Mouse (Mus musculus): Measurements from ENCODE around the gene Aspscr1. TPM values are rescaled to one million over a fixed set of nuclear protein-coding genes. Genes with fewer than 3 reads are reported as not detected.
A peak's percentile ranks its signal among the peaks of the same experiment; 100 is the strongest.
"Not testable (repeated sequence)": the region's sequence is repeated elsewhere in the genome, so short reads cannot be mapped to it uniquely, and the experiment has no call there.

Aspscr1 gene
- polyA plus RNA-seq, 1 experiment from 2014 or later, result 129 TPM

DNA sequence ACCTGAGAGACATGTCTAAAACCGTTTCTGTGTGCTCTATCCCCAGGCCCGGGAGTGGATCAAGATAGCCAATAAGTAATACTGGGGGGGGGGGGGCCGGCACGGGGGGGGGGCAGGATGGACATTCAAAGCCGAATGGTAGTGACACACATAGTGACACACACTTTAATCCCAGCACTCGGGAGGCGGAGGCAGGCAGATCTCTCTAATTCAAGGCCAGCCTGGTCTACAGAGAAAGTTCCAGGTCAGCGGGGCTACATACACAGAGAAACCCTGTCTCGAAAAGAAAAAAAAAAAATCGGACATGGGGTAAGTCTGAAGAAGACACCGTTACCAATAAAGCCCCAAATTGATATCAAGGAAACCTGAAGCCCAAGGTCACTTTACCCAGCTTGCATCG is 54.8 kb downstream of the Aspscr1 start:
- peak overlapping the region; percentile 87; the same call in 1 of the 2 replicates for H3K4me2 ChIP-seq (ENCODE audit: low read depth, low read length, severe bottlenecking)
- ATAC-seq (replicated peaks; ENCODE audit: low FRiP score) (no peak), DNase-seq (ENCODE audit: low spot score) (no peak)
- H3K4me1 ChIP-seq (replicated peaks; ENCODE audit: control insufficient read depth, insufficient read depth, low read length), result peaks cover 3% of the 10 kb centered on the region; the same call in 1 of the 2 replicates
- WGBS, result 63% methylated on average over 11 of the region's 12 CpGs
- no peak overlapping the region for H3K27ac ChIP-seq (ENCODE audit: low read depth, low read length)
- H3K9ac ChIP-seq (ENCODE audit: low read length), result no peak overlapping the region
- H3K27me3 ChIP-seq (ENCODE audit: control insufficient read depth, insufficient read depth, low read length), result no peaks in the 10 kb centered on the region; the same call in 1 of the 2 replicates
- no peaks in the 10 kb centered on the region for H3K9me3 ChIP-seq (ENCODE audit: control insufficient read depth, low read length)
- no peaks in the 10 kb centered on the region for H3K36me3 ChIP-seq (ENCODE audit: control insufficient read depth, insufficient read depth, low read length)
- H3K4me3 ChIP-seq (ENCODE audit: low read depth, low read length), result no peak overlapping the region

DNA sequence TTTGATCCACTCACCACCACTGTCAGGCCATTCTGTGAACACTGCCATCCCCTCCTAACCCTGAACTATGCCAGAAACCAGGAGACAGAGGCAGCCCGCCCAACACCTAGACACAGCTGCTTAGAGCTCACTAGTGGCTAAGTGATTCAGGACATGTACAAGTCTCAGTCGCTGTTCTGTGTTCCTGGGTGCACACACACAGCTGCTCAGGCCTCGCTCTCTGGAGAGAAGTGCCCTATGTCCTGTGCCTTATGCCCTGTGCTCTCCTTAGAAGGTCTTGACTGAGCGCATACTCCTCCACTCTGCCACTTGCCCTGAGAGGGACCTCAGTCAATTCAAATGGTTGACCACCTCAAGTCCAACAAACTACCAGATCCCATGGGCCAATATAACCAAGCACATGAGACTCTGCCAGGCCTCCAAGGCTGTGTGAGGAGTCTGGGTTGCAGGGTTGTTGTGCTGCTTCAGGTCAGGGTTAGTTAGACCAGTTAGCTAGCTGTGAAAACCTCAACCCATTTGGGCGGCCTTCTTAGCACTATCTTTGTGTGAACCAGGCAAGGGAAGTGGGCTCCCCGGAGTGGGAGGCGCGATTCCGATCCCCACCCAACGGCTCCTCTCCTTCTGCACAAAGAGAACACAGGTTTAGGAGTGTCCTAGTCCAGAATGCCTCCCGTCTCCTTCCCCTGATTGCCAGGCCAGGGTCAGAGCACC is 55.9 kb downstream of the Aspscr1 start:
- no peak overlapping the region for H3K4me3 ChIP-seq (ENCODE audit: low read depth, low read length)
- WGBS, result 71% methylated on average over 11 of the region's 11 CpGs
- H3K4me1 ChIP-seq (replicated peaks; ENCODE audit: control insufficient read depth, insufficient read depth, low read length), result peaks cover 3% of the 10 kb centered on the region; the same call in 1 of the 2 replicates
- H3K9me3 ChIP-seq (ENCODE audit: control insufficient read depth, low read length), result no peaks in the 10 kb centered on the region
- DNase-seq (ENCODE audit: low spot score), result no peak
- no peaks in the 10 kb centered on the region for H3K36me3 ChIP-seq (ENCODE audit: control insufficient read depth, insufficient read depth, low read length)
- no peak for ATAC-seq (replicated peaks; ENCODE audit: low FRiP score)
- H3K4me2 ChIP-seq (ENCODE audit: low read depth, low read length, severe bottlenecking), result no peak overlapping the region
- no peak overlapping the region for H3K27ac ChIP-seq (ENCODE audit: low read depth, low read length)
- H3K27me3 ChIP-seq (ENCODE audit: control insufficient read depth, insufficient read depth, low read length), result no peaks in the 10 kb centered on the region; the same call in 1 of the 2 replicates
- H3K9ac ChIP-seq (ENCODE audit: low read length), result no peak overlapping the region

DNA sequence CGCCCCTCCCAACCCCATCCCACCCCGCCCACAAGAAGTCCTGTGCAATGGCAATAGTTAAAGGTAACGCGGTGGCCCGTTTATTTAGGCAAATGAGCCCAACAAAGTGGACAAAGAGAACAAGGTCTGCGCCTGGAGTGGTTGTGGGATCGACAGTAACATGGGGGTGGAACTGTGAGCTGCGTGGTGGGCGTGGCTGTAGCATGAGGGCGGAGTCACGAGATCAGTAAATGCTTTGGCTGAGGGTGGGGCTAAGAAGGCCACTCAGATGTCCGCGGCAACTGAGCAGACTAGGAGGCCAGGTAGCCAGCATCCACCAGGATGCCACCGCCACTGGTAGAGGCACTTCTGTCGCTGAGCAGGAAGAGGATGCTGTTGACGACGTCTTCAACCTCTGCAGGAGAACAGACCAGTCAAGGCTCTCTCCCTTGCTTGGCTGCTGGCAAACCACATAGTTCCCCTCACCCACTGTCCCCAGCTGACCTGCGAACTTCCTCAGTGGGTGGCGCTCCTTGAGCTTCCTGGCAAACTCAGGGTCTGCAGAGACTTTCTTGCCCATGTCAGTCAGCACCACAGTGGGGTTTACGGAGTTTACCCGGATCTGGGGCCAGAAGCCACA is 56.8 kb downstream of the Aspscr1 start:
- peak overlapping the region; percentile 19; the same call in 1 of the 2 replicates for H3K4me2 ChIP-seq (ENCODE audit: low read depth, low read length, severe bottlenecking)
- not testable (repeated sequence) for H3K27ac ChIP-seq (ENCODE audit: low read depth, low read length); H3K9me3 ChIP-seq (ENCODE audit: control insufficient read depth, low read length); H3K36me3 ChIP-seq (ENCODE audit: control insufficient read depth, insufficient read depth, low read length); H3K4me3 ChIP-seq (ENCODE audit: low read depth, low read length); H3K27me3 ChIP-seq (ENCODE audit: control insufficient read depth, insufficient read depth, low read length); H3K4me1 ChIP-seq (replicated peaks; ENCODE audit: control insufficient read depth, insufficient read depth, low read length)
- ATAC-seq (replicated peaks; ENCODE audit: low FRiP score) (0 out of 2 replicates have a peak, but pooled peaks have one; percentile 49), DNase-seq (ENCODE audit: low spot score) (peak; percentile 79)
- 2% methylated on average over 18 of the region's 21 CpGs for WGBS
- peak overlapping the region; percentile 20; the same call in 1 of the 2 replicates for H3K9ac ChIP-seq (ENCODE audit: low read length)

DNA sequence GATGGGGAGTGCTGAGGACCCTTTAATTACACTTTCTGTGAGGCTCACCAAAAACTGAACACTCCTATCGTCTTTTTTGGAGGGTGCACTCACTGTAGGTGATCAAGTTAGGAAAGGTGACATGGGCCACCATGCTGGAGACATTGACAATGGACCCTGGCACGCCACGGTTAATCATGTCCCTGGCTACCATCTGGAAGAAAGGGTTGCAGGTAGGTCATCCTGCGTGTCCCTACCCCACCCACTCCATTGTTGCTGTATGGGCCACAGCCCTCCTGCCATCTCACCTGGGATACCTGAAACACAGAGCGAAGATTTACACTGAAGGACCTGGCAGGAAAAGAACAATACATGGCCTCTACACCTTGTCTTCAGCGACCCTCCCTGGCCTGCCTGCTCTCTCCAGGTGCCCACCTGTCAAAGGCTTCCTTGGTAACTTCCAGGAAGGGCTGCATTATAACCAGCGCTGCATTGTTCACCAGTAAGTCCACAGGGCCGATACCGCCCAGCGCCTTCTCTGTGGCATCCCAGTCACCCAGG is 57.6 kb downstream of the Aspscr1 start:
- DNase-seq (ENCODE audit: low spot score), result no peak
- ATAC-seq (replicated peaks; ENCODE audit: low FRiP score), result no peak
- no peaks in the 10 kb centered on the region for H3K36me3 ChIP-seq (ENCODE audit: control insufficient read depth, insufficient read depth, low read length)
- H3K4me2 ChIP-seq (ENCODE audit: low read depth, low read length, severe bottlenecking), result no peak overlapping the region
- 83% methylated on average over 10 of the region's 10 CpGs for WGBS
- H3K4me1 ChIP-seq (replicated peaks; ENCODE audit: control insufficient read depth, insufficient read depth, low read length), result peaks cover 3% of the 10 kb centered on the region; the same call in 1 of the 2 replicates
- no peaks in the 10 kb centered on the region; the same call in 1 of the 2 replicates for H3K27me3 ChIP-seq (ENCODE audit: control insufficient read depth, insufficient read depth, low read length)
- H3K9ac ChIP-seq (ENCODE audit: low read length), result no peak overlapping the region
- no peak overlapping the region for H3K4me3 ChIP-seq (ENCODE audit: low read depth, low read length)
- no peaks in the 10 kb centered on the region for H3K9me3 ChIP-seq (ENCODE audit: control insufficient read depth, low read length)
- H3K27ac ChIP-seq (ENCODE audit: low read depth, low read length), result no peak overlapping the region

DNA sequence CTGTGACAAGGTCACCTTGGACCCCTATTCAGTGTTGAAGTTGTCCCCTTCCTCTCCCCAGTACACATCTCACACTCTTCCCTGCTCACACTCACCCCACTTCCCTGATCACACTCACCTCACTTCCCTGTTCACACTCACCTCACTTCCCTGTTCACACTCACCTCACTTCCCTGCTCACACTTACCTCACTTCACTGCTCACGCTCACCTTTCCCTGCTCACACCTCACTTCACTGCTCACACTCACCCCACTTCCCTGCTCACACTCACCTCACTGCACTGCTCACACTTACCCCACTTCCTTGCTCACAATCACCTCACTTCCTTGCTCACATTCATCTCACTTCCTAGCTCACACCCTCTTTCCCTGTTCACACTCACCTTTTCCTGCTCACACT is 58.6 kb downstream of the Aspscr1 start:
- Histone ChIP-seq H3K36me3 (ENCODE audit: control insufficient read depth, insufficient read depth, low read length) (no peaks in the 10 kb centered on the region), H3K4me2 (ENCODE audit: low read depth, low read length, severe bottlenecking) (no peak overlapping the region), H3K27ac (ENCODE audit: low read depth, low read length) (no peak overlapping the region), H3K9me3 (ENCODE audit: control insufficient read depth, low read length) (no peaks in the 10 kb centered on the region), H3K27me3 (ENCODE audit: control insufficient read depth, insufficient read depth, low read length) (no peaks in the 10 kb centered on the region; the same call in 1 of the 2 replicates), H3K4me1 (replicated peaks; ENCODE audit: control insufficient read depth, insufficient read depth, low read length) (peaks cover 3% of the 10 kb centered on the region; the same call in 1 of the 2 replicates), H3K9ac (ENCODE audit: low read length) (no peak overlapping the region), H3K4me3 (ENCODE audit: low read depth, low read length) (no peak overlapping the region)
- ATAC-seq (replicated peaks; ENCODE audit: low FRiP score) (no peak), DNase-seq (ENCODE audit: low spot score) (no peak)
- 97% methylated on average over 1 of the region's 1 CpGs for WGBS

DNA sequence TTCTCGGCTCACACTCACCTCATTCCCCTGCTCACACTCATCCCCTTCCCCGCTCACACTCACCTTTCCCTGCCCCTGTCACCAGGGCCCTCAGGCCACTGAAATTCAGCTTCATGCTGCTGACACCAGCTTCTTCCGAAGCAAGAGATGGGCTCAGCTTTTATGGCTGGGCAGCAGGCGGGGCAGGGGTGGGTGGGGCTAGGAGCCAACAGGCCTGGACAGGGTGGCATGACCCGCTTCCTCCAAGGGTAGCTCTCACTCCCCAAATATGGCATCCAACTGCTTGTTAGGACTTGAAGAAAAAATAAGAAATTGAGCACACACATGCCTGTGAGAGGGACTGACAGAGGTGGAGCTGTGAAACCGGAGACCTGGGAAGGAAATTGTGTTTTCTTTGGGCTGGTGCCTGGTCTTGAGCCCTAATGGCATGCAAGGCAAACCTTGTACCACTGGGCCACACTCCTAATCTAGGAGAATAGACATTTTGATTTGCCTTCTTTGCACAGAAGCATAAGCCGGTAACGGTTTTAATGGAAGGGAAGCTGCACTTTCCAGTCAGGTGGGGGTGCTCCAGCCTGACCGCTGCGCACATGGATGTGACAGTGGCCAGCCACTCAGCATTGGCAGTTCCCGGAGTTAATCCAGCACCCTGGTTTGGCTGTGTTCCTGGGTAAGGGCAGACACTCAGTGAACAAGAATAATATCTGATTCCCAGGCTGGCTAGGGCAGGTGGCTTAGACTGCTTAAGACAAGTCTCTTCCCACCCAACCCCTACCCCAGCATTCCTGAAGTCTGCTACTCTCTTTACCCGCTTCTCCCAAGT is 59.3 kb downstream of the Aspscr1 start, which contains the start of gene Cbr2:
Gene Cbr2, minus strand, starts transcription at position 257 of the 823 bp plus-strand sequence.
- no peaks in the 10 kb centered on the region for H3K9me3 ChIP-seq (ENCODE audit: control insufficient read depth, low read length)
- 82% methylated on average over 12 of the region's 12 CpGs for WGBS
- H3K9ac ChIP-seq (ENCODE audit: low read length), result no peak within 1 kb of the TSS
- no peaks in the 10 kb centered on the region; the same call in 1 of the 2 replicates for H3K27me3 ChIP-seq (ENCODE audit: control insufficient read depth, insufficient read depth, low read length)
- ATAC-seq (replicated peaks; ENCODE audit: low FRiP score), result no peak
- DNase-seq (ENCODE audit: low spot score), result no peak
- H3K4me2 ChIP-seq (ENCODE audit: low read depth, low read length, severe bottlenecking), result no peak within 1 kb of the TSS
- H3K36me3 ChIP-seq (ENCODE audit: control insufficient read depth, insufficient read depth, low read length), result no peaks in the 10 kb centered on the region
- no peak within 1 kb of the TSS for H3K27ac ChIP-seq (ENCODE audit: low read depth, low read length)
- H3K4me3 ChIP-seq (ENCODE audit: low read depth, low read length), result no peak within 1 kb of the TSS
- no peaks in the 10 kb centered on the region; the same call in 1 of the 2 replicates for H3K4me1 ChIP-seq (replicated peaks; ENCODE audit: control insufficient read depth, insufficient read depth, low read length)

DNA sequence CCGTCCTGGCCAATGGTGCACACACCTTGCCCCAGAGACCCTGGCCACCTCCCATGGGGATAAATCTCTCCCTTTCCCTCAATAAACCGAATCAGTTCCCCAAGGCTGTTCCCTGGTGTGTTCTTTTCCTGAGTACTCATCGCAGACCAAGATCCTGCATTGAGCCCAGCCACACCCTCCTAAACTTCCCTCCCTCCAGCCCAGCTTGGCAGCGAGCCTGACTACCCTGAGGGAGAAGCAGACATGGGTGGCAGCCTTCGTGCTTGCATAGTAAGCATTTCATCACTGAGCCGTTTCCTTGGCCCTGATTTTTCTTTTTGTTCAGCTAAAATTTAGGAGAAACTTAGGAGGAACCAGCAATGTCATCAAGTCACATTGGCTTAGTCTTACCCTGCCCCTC is 60.7 kb downstream of the Aspscr1 start:
- Histone ChIP-seq H3K27ac (ENCODE audit: low read depth, low read length) (no peak overlapping the region), H3K4me1 (replicated peaks; ENCODE audit: control insufficient read depth, insufficient read depth, low read length) (no peaks in the 10 kb centered on the region; the same call in 1 of the 2 replicates), H3K9me3 (ENCODE audit: control insufficient read depth, low read length) (no peaks in the 10 kb centered on the region), H3K27me3 (ENCODE audit: control insufficient read depth, insufficient read depth, low read length) (no peaks in the 10 kb centered on the region; the same call in 1 of the 2 replicates), H3K9ac (ENCODE audit: low read length) (no peak overlapping the region), H3K36me3 (ENCODE audit: control insufficient read depth, insufficient read depth, low read length) (no peaks in the 10 kb centered on the region), H3K4me2 (ENCODE audit: low read depth, low read length, severe bottlenecking) (no peak overlapping the region), H3K4me3 (ENCODE audit: low read depth, low read length) (no peak overlapping the region)
- ATAC-seq (replicated peaks; ENCODE audit: low FRiP score), result no peak
- DNase-seq (ENCODE audit: low spot score), result no peak
- WGBS, result 78% methylated on average over 6 of the region's 6 CpGs

DNA sequence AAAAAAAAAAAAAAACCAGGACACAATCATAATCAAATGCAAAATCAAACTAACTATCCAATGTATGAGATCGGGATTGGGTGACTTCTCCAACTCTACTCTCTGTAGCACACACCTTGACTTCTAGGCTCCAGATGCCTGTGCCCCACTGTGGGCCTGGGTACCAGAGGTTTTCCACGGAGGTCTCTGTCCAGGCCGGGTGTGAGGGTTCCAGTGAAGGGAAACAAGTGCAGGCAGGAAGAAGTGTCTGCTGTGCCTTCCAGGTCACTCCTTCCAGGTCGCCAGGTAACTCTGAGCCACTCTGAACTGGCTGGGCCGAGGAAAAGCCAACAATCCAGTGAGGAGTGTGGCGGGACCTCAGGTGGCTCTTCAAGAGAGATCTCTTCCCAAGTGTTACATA is 63.7 kb downstream of the Aspscr1 start:
- Histone ChIP-seq H3K27me3 (ENCODE audit: control insufficient read depth, insufficient read depth, low read length) (no peaks in the 10 kb centered on the region), H3K9ac (ENCODE audit: low read length) (no peak overlapping the region), H3K9me3 (ENCODE audit: control insufficient read depth, low read length) (no peaks in the 10 kb centered on the region), H3K36me3 (ENCODE audit: control insufficient read depth, insufficient read depth, low read length) (no peaks in the 10 kb centered on the region), H3K27ac (ENCODE audit: low read depth, low read length) (no peak overlapping the region), H3K4me3 (ENCODE audit: low read depth, low read length) (no peak overlapping the region), H3K4me1 (replicated peaks; ENCODE audit: control insufficient read depth, insufficient read depth, low read length) (no peaks in the 10 kb centered on the region), H3K4me2 (ENCODE audit: low read depth, low read length, severe bottlenecking) (no peak overlapping the region)
- ATAC-seq (replicated peaks; ENCODE audit: low FRiP score), result no peak
- no peak for DNase-seq (ENCODE audit: low spot score)
- 79% methylated on average over 6 of the region's 6 CpGs for WGBS

Measured in forebrain, embryonic 11.5 days (tissue).